Mouse (Mus musculus) limb, embryonic 14.5 days (tissue): ENCODE measurements around the gene R3hdm2. TPM values are rescaled to one million over a fixed set of nuclear protein-coding genes. Genes with fewer than 3 reads are reported as not detected.

Experiments
- ATAC-seq: fragments of 200-750 bp; cut with Nextera tagmentation; 2 replicates; pipeline ENCODE4 v1.8.0; 2017; ENCODE audit warnings: low read depth, moderate number of reproducible peaks, moderate TSS enrichment; ENCODE audit not compliant: low FRiP score
- DNase-seq: peaks from one replicate; pipeline ENCODE4 v3.0.0-alpha.2; 2015; ENCODE audit warnings: low spot score
- H3K27ac ChIP-seq: fragments of 300-500 bp; sonication (generic); replicated peaks from 2 replicates; pipeline ENCODE4 v1.5.1; 2014; ENCODE audit warnings: low read depth, mild to moderate bottlenecking, low read length, moderate library complexity, mixed read lengths
- H3K27me3 ChIP-seq: fragments of 300-500 bp; sonication (generic); 2 replicates; pipeline ENCODE4 v1.6.1; 2014; ENCODE audit warnings: low read length, mixed read lengths; ENCODE audit not compliant: control insufficient read depth, insufficient read depth
- H3K36me3 ChIP-seq: fragments of 300-500 bp; sonication (generic); 2 replicates; pipeline ENCODE4 v1.6.1; 2014; ENCODE audit warnings: mild to moderate bottlenecking, low read length, moderate library complexity, mixed read lengths; ENCODE audit not compliant: control insufficient read depth, insufficient read depth
- H3K4me1 ChIP-seq: fragments of 300-500 bp; sonication (generic); 2 replicates; pipeline ENCODE4 v1.6.1; 2014; ENCODE audit warnings: antibody characterized with exemption, low read length, mixed read lengths; ENCODE audit not compliant: control insufficient read depth, insufficient read depth
- H3K4me2 ChIP-seq: fragments of 300-500 bp; sonication (generic); replicated peaks from 2 replicates; pipeline ENCODE4 v1.6.1; 2014; ENCODE audit warnings: low read depth, mild to moderate bottlenecking, low read length, moderate library complexity; ENCODE audit not compliant: severe bottlenecking
- H3K4me3 ChIP-seq: fragments of 300-500 bp; sonication (generic); replicated peaks from 2 replicates; pipeline ENCODE4 v1.5.1; 2014; ENCODE audit warnings: low read length
- H3K9ac ChIP-seq: fragments of 300-500 bp; sonication (generic); 2 replicates; pipeline ENCODE4 v1.6.1; 2014; ENCODE audit warnings: mild to moderate bottlenecking, low read depth, low read length, moderate library complexity; ENCODE audit not compliant: severe bottlenecking
- H3K9me3 ChIP-seq: fragments of 300-500 bp; sonication (generic); 2 replicates; pipeline ENCODE4 v1.6.1; 2016; ENCODE audit warnings: low read length; ENCODE audit not compliant: control insufficient read depth
- POLR2A ChIP-seq: fragments of 200-500 bp; IDR thresholded peaks from 2 replicates; pipeline ENCODE4 v1.8.0; 2012; ENCODE audit warnings: inconsistent platforms, mild to moderate bottlenecking, moderate library complexity, borderline replicate concordance; ENCODE audit not compliant: insufficient read depth, insufficient read length; ENCODE audit errors: extremely low read depth
- WGBS: fragments of 180-500 bp; shearing (Covaris S2); extraction: QIAGEN DNeasy Blood & Tissue Kit; methylation state at CpG from one replicate; pipeline ENCODE4 v1.1.7; 2014; 5-methylcytosine and 5-hydroxymethylcytosine counted together
- polyA plus RNA-seq, 2 experiments: library from polyadenylated mRNA; depleted of rRNA in 1 of 2; stranded (reverse) in 1 of 2; unstranded in 1 of 2; fragments of >200 nt; fragmentation: Nextera tagmentation in 1 of 2; extraction: Ambion mirVana in 1 of 2; gene quantifications; 2 replicates each; pipeline versions ENCODE4 v1.2.1 to v1.2.3; 2012 to 2014

The R3hdm2 gene
- polyA plus RNA-seq, 2 experiments: 38.3 to 58.0 TPM

DNA sequence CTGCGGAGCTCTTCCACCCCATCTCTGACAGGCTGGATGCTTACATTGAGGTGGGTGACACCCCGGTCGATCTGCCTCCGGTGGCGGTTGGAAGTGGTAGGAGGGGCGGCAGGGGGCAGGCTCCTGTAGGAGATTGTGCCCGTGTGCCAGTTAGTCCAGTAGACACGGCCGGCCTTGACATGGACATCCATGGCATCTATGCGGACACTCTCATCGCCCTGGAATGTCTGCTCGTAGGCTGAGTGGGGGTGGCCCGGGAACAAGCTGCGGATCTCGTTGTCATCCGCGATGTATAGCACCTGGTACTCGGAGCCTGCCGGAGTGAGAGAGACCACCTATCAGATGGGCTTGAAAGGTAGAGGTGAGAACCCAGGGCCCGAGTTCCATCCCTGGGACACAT is 164.2 kb downstream of the R3hdm2 start:
- DNase-seq (no peak), ATAC-seq (no peak)
- H3K9ac ChIP-seq: no peak overlapping the region
- H3K36me3 ChIP-seq: peaks cover 100% of the 10 kb centered on the region
- no peak overlapping the region for H3K4me2 ChIP-seq
- H3K9me3 ChIP-seq: no peaks in the 10 kb centered on the region
- WGBS: 95% methylated on average over 20 of the region's 20 CpGs
- H3K4me3 ChIP-seq: no peak overlapping the region
- no peak for TF ChIP-seq POLR2A
- no peaks in the 10 kb centered on the region for H3K4me1 ChIP-seq
- no peak overlapping the region for H3K27ac ChIP-seq
- H3K27me3 ChIP-seq: no peaks in the 10 kb centered on the region

DNA sequence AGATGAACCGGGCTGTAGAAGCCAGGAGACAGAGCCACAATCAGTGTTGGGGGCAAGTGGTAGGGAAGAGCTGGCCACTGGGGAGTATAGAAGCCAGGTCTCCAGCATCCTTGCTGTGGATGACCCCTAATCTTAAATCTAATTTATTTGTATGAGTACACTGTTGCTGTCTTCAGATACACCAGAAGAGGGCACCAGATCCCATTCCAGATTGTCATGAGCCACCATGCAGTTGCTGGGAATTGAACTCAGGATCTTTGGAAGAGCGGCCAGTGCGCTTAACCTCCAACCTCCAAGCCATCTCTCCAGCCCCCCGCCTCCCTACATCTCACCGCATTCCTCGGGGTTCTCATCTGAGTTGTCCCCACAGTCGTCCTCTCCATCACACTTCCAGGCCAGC is 166.4 kb downstream of the R3hdm2 start:
- 89% methylated on average over 7 of the region's 7 CpGs for WGBS
- H3K4me2 ChIP-seq: no peak overlapping the region
- no peak overlapping the region for H3K9ac ChIP-seq
- H3K27me3 ChIP-seq: no peaks in the 10 kb centered on the region
- H3K27ac ChIP-seq: no peak overlapping the region
- H3K4me1 ChIP-seq: no peaks in the 10 kb centered on the region
- no peak for DNase-seq
- H3K9me3 ChIP-seq: no peaks in the 10 kb centered on the region
- ATAC-seq: no peak
- no peak overlapping the region for H3K4me3 ChIP-seq
- TF ChIP-seq POLR2A: no peak
- peaks cover 100% of the 10 kb centered on the region for H3K36me3 ChIP-seq

DNA sequence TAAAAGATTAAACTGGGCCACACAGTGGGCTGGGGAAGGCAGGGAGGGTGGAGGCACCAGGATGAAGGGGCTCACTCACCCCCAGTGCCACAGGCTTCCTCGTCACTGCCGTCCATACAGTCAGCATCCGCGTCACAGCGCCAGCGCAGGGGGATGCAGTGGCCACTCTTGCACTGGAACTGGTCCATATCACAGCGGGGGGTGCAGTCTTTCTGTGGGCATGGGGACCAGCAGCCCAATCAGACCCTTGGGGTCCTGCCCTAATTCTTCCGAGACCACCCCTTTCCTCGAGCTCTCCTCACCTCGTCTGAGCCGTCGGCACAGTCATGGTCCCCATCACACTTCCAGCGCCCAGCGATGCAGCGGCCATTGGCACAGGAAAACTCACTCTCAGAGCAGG is 168.1 kb downstream of the R3hdm2 start:
- H3K27me3 ChIP-seq: no peaks in the 10 kb centered on the region
- no peak for TF ChIP-seq POLR2A
- 91% methylated on average over 15 of the region's 15 CpGs for WGBS
- H3K36me3 ChIP-seq: peaks cover 100% of the 10 kb centered on the region
- no peak overlapping the region for H3K4me3 ChIP-seq
- no peaks in the 10 kb centered on the region for H3K9me3 ChIP-seq
- no peak overlapping the region for H3K27ac ChIP-seq
- ATAC-seq (no peak), DNase-seq (no peak)
- H3K9ac ChIP-seq: no peak overlapping the region
- no peak overlapping the region for H3K4me2 ChIP-seq
- no peaks in the 10 kb centered on the region for H3K4me1 ChIP-seq

Other genes starting within 250 kb of the R3hdm2 start
- 12.1 and 15.0 TPM in 2 replicates for gene B4galnt1, start 215.1 kb upstream of the R3hdm2 start, polyA plus RNA-seq (2012; rRNA removed)
- 10.8 and 11.8 TPM in 2 replicates for gene B4galnt1, start 215.1 kb upstream of the R3hdm2 start, polyA plus RNA-seq (2014; fragmentation: Nextera tagmentation; extraction: Ambion mirVana)
- 2.9 and 3.7 TPM in 2 replicates for gene Slc26a10, start 199.7 kb upstream of the R3hdm2 start, polyA plus RNA-seq (2012; rRNA removed)
- gene Slc26a10, start 199.7 kb upstream of the R3hdm2 start, polyA plus RNA-seq (2014; fragmentation: Nextera tagmentation; extraction: Ambion mirVana): 0.81 and 1.2 TPM in 2 replicates
- gene Arhgef25, start 190.2 kb upstream of the R3hdm2 start, polyA plus RNA-seq (2012; rRNA removed): 228 and 246 TPM in 2 replicates
- 86.8 and 113 TPM in 2 replicates for gene Arhgef25, start 190.2 kb upstream of the R3hdm2 start, polyA plus RNA-seq (2014; fragmentation: Nextera tagmentation; extraction: Ambion mirVana)
- gene Dtx3, start 184.6 kb upstream of the R3hdm2 start, polyA plus RNA-seq (2012; rRNA removed): 565 and 712 TPM in 2 replicates
- 157 and 184 TPM in 2 replicates for gene Dtx3, start 184.6 kb upstream of the R3hdm2 start, polyA plus RNA-seq (2014; fragmentation: Nextera tagmentation; extraction: Ambion mirVana)
- gene Pip4k2c, start 168.7 kb upstream of the R3hdm2 start, polyA plus RNA-seq (2012; rRNA removed): 33.1 and 37.5 TPM in 2 replicates
- 22.0 and 23.3 TPM in 2 replicates for gene Pip4k2c, start 168.7 kb upstream of the R3hdm2 start, polyA plus RNA-seq (2014; fragmentation: Nextera tagmentation; extraction: Ambion mirVana)
- 9.4 and 9.7 TPM in 2 replicates for gene Kif5a, start 117.0 kb upstream of the R3hdm2 start, polyA plus RNA-seq (2012; rRNA removed)
- gene Kif5a, start 117.0 kb upstream of the R3hdm2 start, polyA plus RNA-seq (2014; fragmentation: Nextera tagmentation; extraction: Ambion mirVana): 2.8 and 3.5 TPM in 2 replicates
- gene Dctn2, start 114.0 kb upstream of the R3hdm2 start, polyA plus RNA-seq (2012; rRNA removed): 221 and 240 TPM in 2 replicates
- gene Dctn2, start 114.0 kb upstream of the R3hdm2 start, polyA plus RNA-seq (2014; fragmentation: Nextera tagmentation; extraction: Ambion mirVana): 168 and 178 TPM in 2 replicates
- gene Mbd6, start 91.3 kb upstream of the R3hdm2 start, polyA plus RNA-seq (2012; rRNA removed): 68.1 and 86.6 TPM in 2 replicates
- gene Mbd6, start 91.3 kb upstream of the R3hdm2 start, polyA plus RNA-seq (2014; fragmentation: Nextera tagmentation; extraction: Ambion mirVana): 19.9 and 20.7 TPM in 2 replicates
- gene Mars, start 68.5 kb upstream of the R3hdm2 start, polyA plus RNA-seq (2012; rRNA removed): 78.5 and 79.8 TPM in 2 replicates
- gene Mars, start 68.5 kb upstream of the R3hdm2 start, polyA plus RNA-seq (2014; fragmentation: Nextera tagmentation; extraction: Ambion mirVana): 113 and 114 TPM in 2 replicates
- gene Arhgap9, start 58.4 kb upstream of the R3hdm2 start, polyA plus RNA-seq (2012; rRNA removed): 5.5 and 5.8 TPM in 2 replicates
- 5.6 and 7.5 TPM in 2 replicates for gene Arhgap9, start 58.4 kb upstream of the R3hdm2 start, polyA plus RNA-seq (2014; fragmentation: Nextera tagmentation; extraction: Ambion mirVana)
- gene Gli1, start 38.4 kb upstream of the R3hdm2 start, polyA plus RNA-seq (2012; rRNA removed): 118 and 157 TPM in 2 replicates
- 16.4 and 19.9 TPM in 2 replicates for gene Gli1, start 38.4 kb upstream of the R3hdm2 start, polyA plus RNA-seq (2014; fragmentation: Nextera tagmentation; extraction: Ambion mirVana)
- 0.01 TPM in 1 of 2 replicates, not detected in the other for gene Inhbe, start 25.9 kb upstream of the R3hdm2 start, polyA plus RNA-seq (2012; rRNA removed)
- not detected in 2 replicates for gene Inhbe, start 25.9 kb upstream of the R3hdm2 start, polyA plus RNA-seq (2014; fragmentation: Nextera tagmentation; extraction: Ambion mirVana)
- gene Inhbc, start 9.9 kb upstream of the R3hdm2 start, polyA plus RNA-seq (2012; rRNA removed): not detected in 2 replicates
- gene Inhbc, start 9.9 kb upstream of the R3hdm2 start, polyA plus RNA-seq (2014; fragmentation: Nextera tagmentation; extraction: Ambion mirVana): not detected in 2 replicates
- 33.3 and 43.2 TPM in 2 replicates for gene Stac3, start 121.4 kb downstream of the R3hdm2 start, polyA plus RNA-seq (2012; rRNA removed)
- 2.0 and 4.4 TPM in 2 replicates for gene Stac3, start 121.4 kb downstream of the R3hdm2 start, polyA plus RNA-seq (2014; fragmentation: Nextera tagmentation; extraction: Ambion mirVana)
- gene Ndufa4l2, start 134.6 kb downstream of the R3hdm2 start, polyA plus RNA-seq (2012; rRNA removed): 31.7 and 36.9 TPM in 2 replicates
- gene Ndufa4l2, start 134.6 kb downstream of the R3hdm2 start, polyA plus RNA-seq (2014; fragmentation: Nextera tagmentation; extraction: Ambion mirVana): 44.5 and 62.9 TPM in 2 replicates
- gene Shmt2, start 142.1 kb downstream of the R3hdm2 start, polyA plus RNA-seq (2012; rRNA removed): 146 and 178 TPM in 2 replicates
- 89.4 and 94.6 TPM in 2 replicates for gene Shmt2, start 142.1 kb downstream of the R3hdm2 start, polyA plus RNA-seq (2014; fragmentation: Nextera tagmentation; extraction: Ambion mirVana)
- 7.2 and 9.6 TPM in 2 replicates for gene Nxph4, start 154.2 kb downstream of the R3hdm2 start, polyA plus RNA-seq (2012; rRNA removed)
- gene Nxph4, start 154.2 kb downstream of the R3hdm2 start, polyA plus RNA-seq (2014; fragmentation: Nextera tagmentation; extraction: Ambion mirVana): 17.5 and 19.9 TPM in 2 replicates
- gene Lrp1, start 240.8 kb downstream of the R3hdm2 start, polyA plus RNA-seq (2012; rRNA removed): 261 and 271 TPM in 2 replicates
- gene Lrp1, start 240.8 kb downstream of the R3hdm2 start, polyA plus RNA-seq (2014; fragmentation: Nextera tagmentation; extraction: Ambion mirVana): 146 and 172 TPM in 2 replicates